Mouse (Mus musculus): ENCODE results near the gene Setd7. TPM values are rescaled to one million over a fixed set of nuclear protein-coding genes. Genes with fewer than 3 reads are reported as not detected.
"Not testable (repeated sequence)": the region's sequence is repeated elsewhere in the genome, so short reads cannot be mapped to it uniquely, and the experiment has no call there.

Gene Setd7
- total RNA-seq (2017) = 52.6 and 54.0 TPM in 2 replicates

DNA sequence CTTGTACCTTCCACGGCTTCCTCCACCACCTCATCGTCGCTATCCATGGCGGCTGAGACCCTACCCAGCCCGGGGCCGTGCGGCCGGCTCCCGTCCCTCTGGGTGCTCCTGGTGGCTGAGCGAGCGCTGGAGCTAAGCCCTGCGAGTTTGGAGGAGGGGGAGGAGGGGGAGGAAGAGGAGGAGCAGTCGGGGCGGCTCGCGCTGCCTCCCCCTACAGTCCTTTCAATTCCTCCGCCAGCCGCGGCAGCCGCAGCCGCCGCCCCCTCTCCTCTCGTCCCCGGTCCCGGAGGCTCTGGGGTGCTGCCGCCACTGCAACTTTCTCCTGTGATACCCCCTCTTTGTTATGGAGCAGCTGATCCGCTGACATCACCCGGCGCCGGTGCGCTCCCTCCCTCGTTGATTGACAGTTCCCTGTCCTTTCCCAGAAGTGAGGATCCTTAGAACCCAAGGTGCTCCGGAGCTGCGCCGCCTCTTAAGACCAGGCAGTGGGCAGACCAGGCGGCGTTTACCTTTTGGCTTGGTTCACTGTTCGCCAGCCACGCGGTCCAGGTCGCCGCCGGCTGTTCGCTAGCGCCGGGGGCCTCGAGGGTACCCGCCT is at the start of gene Setd7:
Gene Setd7, minus strand, starts transcription at position 369 of the 598 bp plus-strand sequence.
- peak; percentile 49 for ATAC-seq (ENCODE audit: extremely low read depth, insufficient number of reproducible peaks, low FRiP score, poor library complexity, severe bottlenecking)

DNA sequence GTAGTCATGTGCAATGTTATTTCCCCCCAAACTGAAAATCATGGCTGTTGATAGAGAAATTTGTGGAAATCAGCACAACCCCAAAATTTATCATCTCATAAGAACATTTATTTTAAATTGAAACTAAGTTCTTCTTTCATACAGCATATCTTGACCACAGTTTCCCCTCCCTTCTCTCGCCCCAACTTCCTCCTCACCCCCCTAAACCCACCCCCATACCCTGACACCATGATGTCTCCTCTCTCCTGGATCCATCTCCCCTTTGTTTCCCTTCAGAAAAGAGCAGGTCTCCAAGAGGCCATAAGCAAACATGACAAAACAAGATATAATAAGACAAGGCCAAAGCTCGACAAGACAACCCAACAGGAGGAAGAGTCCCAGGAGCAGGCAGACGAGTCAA is 43.8 kb upstream of the Setd7 start:
- ATAC-seq (ENCODE audit: extremely low read depth, insufficient number of reproducible peaks, low FRiP score, poor library complexity, severe bottlenecking) = no peak

DNA sequence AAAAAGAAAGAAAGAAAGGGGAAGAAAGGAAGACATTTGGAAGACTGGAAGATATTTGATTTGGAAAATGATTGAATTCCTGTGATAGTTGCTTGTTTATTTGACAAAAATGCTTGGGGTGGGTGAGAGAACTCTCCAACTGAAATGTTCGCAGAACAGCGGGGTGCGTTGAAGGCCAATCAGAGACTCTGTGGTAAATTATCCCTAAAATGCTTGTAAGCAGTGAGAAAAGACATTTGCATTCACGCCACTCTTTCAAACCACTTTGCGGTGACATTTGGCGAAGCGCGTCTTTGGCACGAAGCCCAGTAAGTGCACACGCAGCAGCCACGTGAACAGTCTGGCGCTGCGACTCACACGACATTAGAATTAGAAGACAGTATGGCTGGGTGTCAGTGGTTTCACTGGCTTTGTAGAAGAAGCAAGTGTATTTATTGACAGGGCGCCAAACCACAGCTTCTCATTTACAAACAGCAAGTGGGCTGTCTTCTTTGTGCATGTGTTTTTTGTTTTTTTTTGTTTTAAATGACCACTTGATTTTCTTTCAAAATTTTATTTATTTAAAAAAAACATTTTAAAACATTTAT is 43.1 kb upstream of the Setd7 start:
- no peak for ATAC-seq (ENCODE audit: extremely low read depth, insufficient number of reproducible peaks, low FRiP score, poor library complexity, severe bottlenecking)

DNA sequence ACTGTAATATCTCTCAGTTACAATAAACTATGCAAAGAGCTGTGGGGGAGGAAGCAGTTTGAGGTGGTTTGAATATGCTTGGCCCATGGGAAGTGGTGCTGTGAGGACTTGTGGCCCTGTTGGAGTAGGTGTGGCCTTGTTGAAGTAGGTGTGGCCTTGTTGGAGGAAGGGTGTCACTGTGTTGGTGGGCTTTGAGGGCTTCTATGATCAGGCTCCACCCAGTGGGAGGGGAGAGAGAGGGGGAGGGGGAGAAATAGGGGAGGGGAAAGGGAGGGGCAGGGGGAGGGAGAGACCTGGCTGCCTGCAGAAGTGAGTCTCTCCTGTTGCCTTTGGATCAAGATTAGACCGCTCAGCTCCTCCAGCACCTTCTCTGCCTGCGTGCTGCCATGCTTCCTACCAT is 40.8 kb upstream of the Setd7 start:
- no peak for ATAC-seq (ENCODE audit: extremely low read depth, insufficient number of reproducible peaks, low FRiP score, poor library complexity, severe bottlenecking)

DNA sequence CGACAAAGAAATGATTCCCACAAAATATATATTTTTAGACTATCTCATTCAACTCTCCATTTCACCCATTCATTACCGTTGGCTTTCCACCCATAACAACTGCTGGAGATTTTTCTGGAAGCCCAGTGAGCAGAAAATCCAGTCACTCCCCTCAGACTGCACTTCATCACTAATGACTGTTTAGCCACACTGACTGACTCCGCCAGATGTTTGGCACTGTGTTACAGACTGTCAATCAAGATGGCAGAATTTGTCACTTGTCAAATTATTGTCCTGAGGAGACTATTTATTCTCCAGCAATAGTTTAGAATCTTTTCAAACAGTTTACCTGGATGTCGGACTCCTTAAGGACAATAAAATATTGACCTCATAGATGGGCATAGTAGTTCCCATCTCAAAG is 40.0 kb upstream of the Setd7 start:
- no peak for ATAC-seq (ENCODE audit: extremely low read depth, insufficient number of reproducible peaks, low FRiP score, poor library complexity, severe bottlenecking)

DNA sequence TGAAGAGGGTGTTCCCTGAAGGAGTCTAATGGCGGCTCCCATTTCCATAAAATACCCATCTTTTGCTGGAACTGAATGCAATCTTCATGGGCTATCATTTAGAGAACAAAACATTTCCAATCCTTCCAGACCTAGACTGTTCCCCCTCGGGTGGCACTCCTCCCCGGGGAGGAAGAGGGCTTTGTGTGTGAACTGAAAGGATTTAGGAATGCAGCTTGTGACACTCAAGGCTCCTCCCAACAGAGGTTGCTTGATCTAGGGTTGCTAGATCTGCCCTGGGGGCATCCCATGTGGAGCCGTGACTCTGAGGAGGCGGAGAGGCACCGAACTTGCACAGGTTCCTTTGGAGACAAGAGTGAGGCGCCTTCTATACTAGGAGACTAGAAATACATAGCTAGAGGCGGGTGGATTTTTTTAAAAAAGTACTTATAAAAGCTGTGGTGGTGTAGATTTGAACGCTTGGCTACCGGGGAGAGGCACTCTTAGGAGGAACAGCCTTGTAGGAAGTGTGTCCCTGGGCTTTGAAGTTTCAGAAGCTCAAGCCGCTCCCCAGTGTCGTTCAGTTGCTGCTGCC is 38.5 kb upstream of the Setd7 start:
- no peak for ATAC-seq (ENCODE audit: extremely low read depth, insufficient number of reproducible peaks, low FRiP score, poor library complexity, severe bottlenecking)

DNA sequence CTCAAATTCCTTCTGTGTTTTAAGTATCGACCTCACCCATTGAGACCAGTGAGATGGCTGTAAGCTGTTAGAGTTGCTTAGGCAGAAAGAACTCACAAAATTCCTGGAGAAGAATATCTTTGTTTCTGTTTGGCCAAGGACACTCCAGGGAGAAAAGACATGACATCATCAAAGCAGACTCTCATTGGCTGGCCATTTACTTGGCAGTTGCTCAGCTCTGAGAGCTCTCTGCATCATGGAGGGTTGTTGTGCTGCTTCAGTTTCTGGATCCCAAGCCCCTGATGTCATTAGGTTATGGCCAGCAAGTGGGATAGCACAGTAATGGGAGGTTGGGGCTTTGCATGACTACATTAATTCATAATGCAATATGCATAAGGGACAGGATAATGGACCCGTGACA is 35.9 kb upstream of the Setd7 start:
- ATAC-seq (ENCODE audit: extremely low read depth, insufficient number of reproducible peaks, low FRiP score, poor library complexity, severe bottlenecking) = no peak

DNA sequence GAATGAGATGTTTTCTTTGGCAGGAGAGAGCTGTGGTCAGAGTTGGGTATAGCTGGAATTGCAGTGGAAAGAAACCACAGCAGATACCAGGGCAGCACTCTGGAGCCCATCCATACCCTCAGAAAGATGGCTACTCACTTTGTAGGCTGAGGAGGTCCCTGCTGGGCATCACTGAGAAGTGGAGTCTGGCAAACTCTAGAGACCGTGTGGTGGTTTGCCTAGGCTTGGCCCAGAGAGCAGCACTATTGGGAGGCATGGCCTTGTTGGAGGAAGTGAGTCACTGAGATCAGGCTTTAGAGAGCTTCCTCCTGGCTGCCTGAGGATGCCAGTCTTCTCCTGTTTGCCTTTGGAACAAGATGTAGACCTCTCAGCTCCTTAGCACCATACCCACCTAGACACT is 32.8 kb upstream of the Setd7 start:
- ATAC-seq (ENCODE audit: extremely low read depth, insufficient number of reproducible peaks, low FRiP score, poor library complexity, severe bottlenecking) = no peak

DNA sequence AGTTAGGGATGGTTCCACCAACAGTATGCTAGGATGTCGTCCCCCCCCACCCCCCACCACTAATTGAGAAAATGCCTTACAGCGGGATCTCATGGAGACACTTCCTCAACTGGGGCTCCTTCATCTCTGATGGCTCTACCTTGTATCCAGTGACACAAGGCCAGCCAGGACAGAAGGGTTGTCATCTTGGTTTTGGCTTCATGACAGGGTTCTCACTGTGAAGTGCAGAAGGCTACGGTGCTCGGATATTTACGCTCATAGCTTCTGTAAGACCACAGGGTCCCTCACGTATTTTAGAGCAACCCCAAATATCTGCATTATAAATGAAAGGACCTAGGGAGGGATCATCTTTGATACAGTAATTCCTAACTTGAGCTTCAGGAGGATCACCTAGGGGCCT is 30.9 kb upstream of the Setd7 start:
- no peak for ATAC-seq (ENCODE audit: extremely low read depth, insufficient number of reproducible peaks, low FRiP score, poor library complexity, severe bottlenecking)

DNA sequence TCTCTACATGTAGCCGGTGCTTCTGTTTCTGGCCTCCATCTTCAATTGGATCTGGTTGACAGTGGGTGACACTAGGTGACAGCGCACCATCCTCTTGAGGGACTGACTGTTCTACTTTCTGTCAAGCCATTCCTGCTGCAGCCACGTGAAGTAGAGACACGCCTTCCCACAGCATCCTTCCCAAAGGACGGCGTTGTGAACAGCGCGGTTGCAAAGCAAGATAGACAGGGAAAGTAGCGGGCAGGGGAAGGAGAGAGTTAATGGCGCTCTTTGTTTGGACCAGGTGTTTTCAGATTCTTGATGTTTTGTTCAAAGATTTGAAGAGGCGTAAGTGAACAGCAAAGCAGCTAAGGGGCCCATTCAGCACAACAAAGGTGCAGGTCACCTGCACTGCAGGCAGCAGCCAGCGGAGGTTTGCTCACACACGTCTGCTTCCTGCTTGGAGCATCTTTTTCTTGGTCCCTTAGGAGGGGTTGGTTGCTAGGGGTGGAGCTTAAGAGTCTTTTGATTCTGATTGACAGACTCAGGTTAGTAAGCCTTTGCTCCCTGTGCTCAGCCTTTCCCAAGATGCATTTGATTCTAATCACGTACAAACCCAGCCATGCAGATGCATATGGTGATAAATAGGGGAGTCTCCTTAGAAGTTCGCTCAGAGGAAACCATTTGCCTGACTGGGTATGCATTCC is 29.7 kb upstream of the Setd7 start:
- ATAC-seq (ENCODE audit: extremely low read depth, insufficient number of reproducible peaks, low FRiP score, poor library complexity, severe bottlenecking) = no peak

DNA sequence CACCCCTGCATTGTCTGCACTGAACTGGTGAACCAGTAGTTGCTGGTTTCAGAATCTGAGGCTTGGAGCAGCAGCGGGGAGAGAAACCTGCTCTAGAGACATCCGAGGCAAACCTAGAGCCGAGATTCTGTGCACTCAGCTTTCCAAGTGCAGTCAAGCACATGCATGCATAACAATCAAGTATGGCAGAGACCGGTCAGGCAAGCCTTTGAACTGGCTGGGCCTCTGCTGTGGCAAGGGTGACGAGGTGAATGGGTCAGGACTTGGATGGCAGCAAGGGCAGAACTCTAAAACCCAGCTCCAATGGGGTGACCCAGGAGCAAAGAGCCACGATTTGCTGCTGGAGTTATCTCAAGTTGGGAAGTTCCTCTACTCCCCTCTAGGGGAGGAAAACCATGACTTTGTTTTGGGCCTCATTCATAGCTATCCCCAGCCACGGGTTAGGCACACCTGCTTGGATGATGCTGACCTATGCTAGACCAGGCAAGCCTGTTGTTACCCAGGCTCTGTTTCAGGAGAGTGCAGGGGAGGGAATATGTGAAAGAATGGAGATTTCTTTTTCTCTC is 27.1 kb upstream of the Setd7 start:
- no peak for ATAC-seq (ENCODE audit: extremely low read depth, insufficient number of reproducible peaks, low FRiP score, poor library complexity, severe bottlenecking)

DNA sequence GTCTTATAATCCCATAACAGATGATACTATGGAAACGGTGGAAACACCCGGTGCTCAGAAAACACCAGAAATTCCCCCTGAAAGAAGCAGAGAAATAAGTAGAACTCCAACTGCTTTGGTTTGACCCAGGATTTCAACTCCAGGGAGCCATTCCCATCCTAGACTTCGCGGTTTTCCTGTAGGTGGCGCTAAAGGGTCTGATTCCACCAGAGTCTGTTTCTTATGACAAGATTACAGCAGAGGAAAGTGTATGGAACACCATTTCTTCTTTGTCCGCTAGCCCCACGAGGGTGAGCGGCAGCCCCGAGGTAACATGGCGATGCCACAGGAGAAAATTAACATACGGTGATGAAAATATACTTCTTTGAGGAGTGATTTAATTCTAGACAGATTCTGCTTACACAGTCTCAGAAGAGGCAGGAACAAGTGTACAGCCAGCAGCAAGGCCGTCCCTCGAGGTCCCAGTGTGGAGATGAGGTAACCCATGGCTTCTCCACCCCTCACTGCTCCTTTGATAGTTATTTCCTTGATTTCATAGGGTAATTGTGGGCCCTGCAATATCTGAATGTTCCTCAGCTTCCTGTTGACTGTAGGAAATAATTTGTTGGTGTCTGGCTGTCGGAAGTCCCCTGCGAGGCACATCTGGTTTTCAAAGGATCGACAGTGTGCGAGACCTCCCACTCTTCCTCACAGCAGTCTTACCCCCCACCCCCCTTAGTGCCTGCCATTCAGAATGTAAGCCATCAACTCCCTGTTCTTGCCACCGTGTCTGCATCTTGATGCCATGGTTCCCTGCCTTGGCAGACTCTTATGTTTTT is 23.1 kb upstream of the Setd7 start:
- peak; percentile 62 for ATAC-seq (ENCODE audit: extremely low read depth, insufficient number of reproducible peaks, low FRiP score, poor library complexity, severe bottlenecking)

DNA sequence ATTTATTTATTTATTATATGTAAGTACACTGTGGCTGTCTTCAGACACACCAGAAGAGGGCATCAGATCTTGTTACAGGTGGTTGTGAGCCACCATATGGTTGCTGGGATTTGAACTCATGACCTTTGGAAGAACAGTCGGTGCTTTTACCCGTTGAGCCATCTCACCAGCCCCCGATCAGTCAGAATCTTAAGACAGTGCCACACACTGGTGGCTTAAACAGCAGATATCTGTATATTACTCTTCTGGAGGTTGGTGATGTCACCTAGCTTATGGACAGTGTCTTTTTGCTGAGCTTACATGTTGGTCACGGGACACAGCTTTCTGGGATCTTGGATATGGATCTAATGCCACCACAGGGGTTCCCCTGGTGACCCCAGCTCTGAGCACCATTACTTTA is 18.6 kb upstream of the Setd7 start:
- not testable (repeated sequence) for ATAC-seq (ENCODE audit: extremely low read depth, insufficient number of reproducible peaks, low FRiP score, poor library complexity, severe bottlenecking)

DNA sequence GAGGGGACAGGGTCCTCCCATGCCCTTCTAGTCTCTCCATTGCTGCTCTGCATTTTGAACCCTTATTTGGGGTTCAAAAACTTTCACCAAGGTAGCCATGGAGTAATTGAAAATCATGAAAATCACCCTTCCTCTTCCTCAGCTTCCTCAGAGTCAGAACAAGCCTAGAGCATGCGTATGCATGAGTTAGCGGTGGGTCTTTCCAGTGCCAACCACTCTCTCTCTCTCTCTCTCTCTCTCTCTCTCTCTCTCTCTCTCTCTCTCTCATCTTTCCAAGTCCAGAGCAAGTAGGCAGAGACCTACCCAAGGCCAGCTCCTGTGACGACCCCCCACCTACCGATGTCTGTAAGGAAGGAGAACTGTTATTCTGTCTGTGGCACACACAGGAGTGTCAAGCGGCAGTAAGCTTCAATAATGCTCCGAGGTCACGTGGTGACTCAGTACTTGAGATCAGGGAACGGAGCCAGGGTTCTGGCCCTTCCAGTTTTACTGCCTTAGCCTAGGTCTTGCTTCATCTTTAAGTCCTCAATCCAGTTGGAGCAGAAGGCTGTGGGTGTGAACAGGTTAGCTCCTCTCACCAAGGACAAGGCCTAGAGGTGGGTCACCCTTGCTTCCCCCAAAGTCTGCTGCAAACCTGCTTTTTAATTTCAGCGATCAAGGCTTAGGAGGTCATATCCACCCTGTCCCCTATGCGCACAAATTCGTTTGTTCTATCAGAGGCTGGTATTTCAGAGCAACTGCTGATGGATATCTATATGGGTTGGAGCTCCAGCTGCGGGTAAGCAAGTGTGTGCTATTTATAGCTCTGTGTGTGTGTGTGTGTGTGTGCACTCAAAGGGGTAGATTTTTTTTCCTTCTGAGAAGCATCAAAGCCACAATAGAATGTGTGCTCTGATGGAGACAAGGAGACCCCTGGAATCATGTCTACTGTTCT is 17.4 kb upstream of the Setd7 start:
- ATAC-seq (ENCODE audit: extremely low read depth, insufficient number of reproducible peaks, low FRiP score, poor library complexity, severe bottlenecking) = no peak

DNA sequence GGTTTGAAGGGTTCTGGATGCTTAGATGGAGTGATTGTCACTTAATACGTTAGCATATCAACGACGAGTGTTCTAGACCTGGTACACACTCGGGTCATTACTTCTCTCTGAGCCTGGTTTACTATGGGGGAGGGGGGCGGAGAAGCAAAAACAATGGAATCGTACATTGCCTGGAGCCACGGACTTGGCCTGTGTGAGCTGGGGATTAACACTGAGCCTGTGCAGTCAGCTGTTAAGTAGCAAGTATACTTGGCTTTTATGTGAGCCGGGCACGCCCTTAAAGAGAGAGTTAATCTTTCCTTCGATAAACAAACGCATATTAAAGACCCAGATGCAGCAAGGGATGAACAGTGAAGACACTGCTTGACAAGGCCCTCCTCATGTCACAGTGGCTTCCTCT is 16.7 kb upstream of the Setd7 start:
- ATAC-seq (ENCODE audit: extremely low read depth, insufficient number of reproducible peaks, low FRiP score, poor library complexity, severe bottlenecking) = no peak

DNA sequence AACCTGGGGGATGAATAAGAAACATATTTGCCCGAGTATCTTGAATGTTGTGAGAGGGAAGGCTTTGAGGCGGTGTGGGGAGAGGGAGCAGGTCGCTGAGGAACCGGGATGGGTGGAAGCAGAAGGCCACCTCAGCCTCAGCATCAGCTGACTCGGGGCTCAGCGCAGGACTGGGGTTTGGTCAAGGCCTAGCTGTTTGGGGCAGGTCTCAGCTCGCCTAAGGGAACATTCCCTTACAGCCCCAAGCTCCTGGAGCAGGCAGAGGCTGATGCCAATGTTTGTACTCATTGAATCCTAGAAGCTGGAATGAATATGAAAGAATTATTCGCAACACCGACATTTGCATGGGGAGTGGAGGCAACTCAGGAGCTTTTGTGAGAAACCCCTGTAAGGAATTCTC is 13.2 kb upstream of the Setd7 start:
- no peak for ATAC-seq (ENCODE audit: extremely low read depth, insufficient number of reproducible peaks, low FRiP score, poor library complexity, severe bottlenecking)

DNA sequence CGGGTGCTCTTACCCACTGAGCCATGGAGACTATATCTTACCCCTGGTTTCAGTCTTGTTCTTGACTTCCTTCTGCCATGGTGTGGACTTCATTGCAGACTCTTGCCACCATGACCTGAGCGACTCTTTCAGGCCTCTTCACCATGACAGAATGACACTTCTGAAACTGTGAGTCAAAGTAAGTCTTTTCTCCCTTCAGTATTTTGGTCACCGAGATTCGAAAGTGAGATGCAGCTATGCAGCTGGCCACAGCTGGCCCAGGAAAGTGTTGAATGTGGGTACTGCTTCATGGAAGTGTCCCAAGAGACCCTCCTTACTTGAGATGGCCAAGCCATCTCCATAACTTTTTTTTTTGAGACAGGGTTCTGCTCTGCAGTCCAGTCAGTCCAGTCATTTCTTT is 9.5 kb upstream of the Setd7 start:
- ATAC-seq (ENCODE audit: extremely low read depth, insufficient number of reproducible peaks, low FRiP score, poor library complexity, severe bottlenecking) = no peak

DNA sequence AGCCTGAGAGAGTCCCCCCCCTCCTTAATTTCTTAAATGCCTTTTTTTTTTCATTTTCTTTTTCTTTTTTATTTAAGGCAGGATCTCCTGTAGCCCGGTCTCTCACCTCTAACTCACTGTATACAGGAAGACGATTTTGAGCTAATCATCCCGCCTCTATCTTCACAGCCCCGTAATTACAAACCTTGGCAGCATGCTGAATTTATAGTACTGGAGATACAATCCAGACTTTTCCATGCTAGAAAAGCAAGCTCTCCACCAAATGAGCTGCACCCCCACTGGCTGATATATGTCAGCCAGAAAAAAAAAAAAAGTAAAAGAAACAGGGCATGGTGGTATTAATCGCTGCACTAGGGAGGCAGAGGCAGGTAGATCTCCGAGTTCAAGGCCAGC is 1.3 kb upstream of the Setd7 start:
- no peak for ATAC-seq (ENCODE audit: extremely low read depth, insufficient number of reproducible peaks, low FRiP score, poor library complexity, severe bottlenecking)
